Mouse (Mus musculus): ENCODE measurements around the gene Syngr1. TPM values are rescaled to one million over a fixed set of nuclear protein-coding genes. Genes with fewer than 3 reads are reported as not detected.

Gene Syngr1
- polyA plus RNA-seq, 1 experiment from 2014 or later, result 24.3 TPM

DNA sequence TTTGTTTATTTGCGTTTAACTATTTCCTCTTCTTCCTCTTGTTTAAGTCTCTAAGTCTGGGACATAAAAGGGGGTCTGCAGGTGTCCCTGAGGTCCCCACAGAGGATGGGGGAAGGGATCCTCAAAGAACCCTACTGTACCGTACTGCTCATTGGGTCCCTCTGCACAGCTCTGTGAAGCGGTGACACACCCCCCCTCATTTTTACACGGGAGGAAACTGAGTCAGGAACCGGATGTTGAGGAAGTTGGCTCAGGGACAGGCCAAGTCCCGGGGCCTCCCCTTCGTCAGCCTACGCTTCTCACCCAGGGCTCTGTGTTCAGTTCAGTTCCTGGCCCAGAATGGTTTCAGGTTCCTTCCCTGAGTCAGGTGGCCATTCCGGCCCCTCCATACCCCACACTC is 39.4 kb upstream of the Syngr1 start:
- no peaks in the 10 kb centered on the region for H3K27me3 ChIP-seq (replicated peaks; ENCODE audit: control insufficient read depth, insufficient read depth, low read length)
- no peak overlapping the region for H3K4me2 ChIP-seq (ENCODE audit: low read length)
- WGBS, result 75% methylated on average over 9 of the region's 9 CpGs
- no peak overlapping the region for H3K9ac ChIP-seq (ENCODE audit: low read length)
- H3K4me3 ChIP-seq (ENCODE audit: low read depth, low read length), result no peak overlapping the region
- 0 out of 2 replicates have a peak, but pooled peaks cover 7% of the 10 kb centered on the region for H3K4me1 ChIP-seq (replicated peaks; ENCODE audit: control insufficient read depth, insufficient read depth, low read length)
- DNase-seq (ENCODE audit: low spot score) (no peak), ATAC-seq (replicated peaks; ENCODE audit: low FRiP score, low TSS enrichment, low read depth) (no peak)
- no peaks in the 10 kb centered on the region for H3K36me3 ChIP-seq (ENCODE audit: control insufficient read depth, insufficient read depth, low read length)
- H3K27ac ChIP-seq (ENCODE audit: low read depth), result 0 out of 2 replicates have a peak overlapping the region, but pooled peaks have one; percentile 16
- no peaks in the 10 kb centered on the region for H3K9me3 ChIP-seq (ENCODE audit: control insufficient read depth, low read length)

DNA sequence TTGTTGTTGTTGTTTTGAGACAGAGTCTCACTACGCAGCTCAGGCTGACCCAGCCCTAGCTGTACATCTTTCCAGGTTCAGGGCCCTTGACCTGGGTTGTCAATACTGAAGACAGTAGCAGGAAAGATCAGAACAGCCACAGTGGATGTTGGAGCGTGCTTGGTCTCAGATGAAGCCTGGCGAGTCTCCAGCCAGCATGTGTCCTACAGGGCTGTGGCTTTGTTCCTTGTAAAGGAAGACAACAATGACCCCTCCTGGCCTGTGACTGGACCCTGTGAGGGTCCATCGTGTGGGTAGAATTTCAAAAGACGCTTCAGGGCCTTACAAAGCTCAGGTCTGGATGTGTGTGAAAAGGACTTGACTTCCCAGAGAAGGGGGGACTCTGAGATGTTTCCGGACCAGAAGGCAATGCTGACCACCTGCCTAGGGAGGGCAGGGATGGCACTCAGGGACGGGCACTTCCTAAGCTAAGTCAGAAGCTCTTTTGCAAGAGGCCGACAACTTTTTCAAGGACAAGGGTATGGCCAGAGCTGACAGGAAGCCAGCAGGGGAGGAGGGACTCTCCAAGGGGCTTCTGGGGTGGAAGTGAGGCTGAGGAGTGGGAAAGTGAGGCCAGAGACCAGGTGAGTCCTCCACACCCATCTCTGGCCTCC is 37.6 kb upstream of the Syngr1 start:
- no peaks in the 10 kb centered on the region for H3K9me3 ChIP-seq (ENCODE audit: control insufficient read depth, low read length)
- no peak overlapping the region for H3K4me3 ChIP-seq (ENCODE audit: low read depth, low read length)
- 0 out of 2 replicates have a peak, but pooled peaks cover 7% of the 10 kb centered on the region for H3K4me1 ChIP-seq (replicated peaks; ENCODE audit: control insufficient read depth, insufficient read depth, low read length)
- WGBS, result 76% methylated on average over 8 of the region's 8 CpGs
- no peak for ATAC-seq (replicated peaks; ENCODE audit: low FRiP score, low TSS enrichment, low read depth)
- H3K27ac ChIP-seq (ENCODE audit: low read depth), result no peak overlapping the region
- DNase-seq (ENCODE audit: low spot score), result no peak
- no peak overlapping the region for H3K4me2 ChIP-seq (ENCODE audit: low read length)
- no peaks in the 10 kb centered on the region for H3K27me3 ChIP-seq (replicated peaks; ENCODE audit: control insufficient read depth, insufficient read depth, low read length)
- no peak overlapping the region for H3K9ac ChIP-seq (ENCODE audit: low read length)
- no peaks in the 10 kb centered on the region for H3K36me3 ChIP-seq (ENCODE audit: control insufficient read depth, insufficient read depth, low read length)

- WGBS, result 77% methylated on average over 7 of the region's 7 CpGs
- no peaks in the 10 kb centered on the region for H3K9me3 ChIP-seq (ENCODE audit: control insufficient read depth, low read length)
Measured at GRCm38 (mm10) chr15:80054034-80054710, 37.0 kb upstream of the Syngr1 start.

DNA sequence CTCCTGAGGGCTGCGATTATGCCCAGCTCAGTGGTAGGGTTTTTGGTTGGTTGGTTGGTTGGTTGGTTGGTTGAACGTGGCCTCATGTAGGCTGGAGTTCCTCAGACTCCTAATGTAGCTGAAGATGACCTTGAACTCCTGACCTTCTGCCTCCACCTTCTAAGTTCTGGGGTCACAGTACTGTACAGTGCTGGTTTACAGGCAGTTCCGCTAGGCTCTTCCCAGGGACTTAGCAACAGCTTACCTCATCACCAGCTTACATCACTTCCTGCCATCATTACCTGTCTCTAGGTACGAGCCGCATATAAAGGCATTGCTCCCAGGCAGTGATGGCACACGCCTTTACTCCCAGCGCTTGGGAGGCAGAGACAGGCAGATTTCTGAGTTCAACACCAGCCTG is 33.0 kb upstream of the Syngr1 start:
- H3K27ac ChIP-seq (ENCODE audit: low read depth), result no peak overlapping the region
- H3K27me3 ChIP-seq (replicated peaks; ENCODE audit: control insufficient read depth, insufficient read depth, low read length), result no peaks in the 10 kb centered on the region
- no peak for DNase-seq (ENCODE audit: low spot score)
- no peaks in the 10 kb centered on the region for H3K36me3 ChIP-seq (ENCODE audit: control insufficient read depth, insufficient read depth, low read length)
- H3K9ac ChIP-seq (ENCODE audit: low read length), result no peak overlapping the region
- H3K4me1 ChIP-seq (replicated peaks; ENCODE audit: control insufficient read depth, insufficient read depth, low read length), result 0 out of 2 replicates have a peak, but pooled peaks cover 2% of the 10 kb centered on the region
- WGBS, result 85% methylated on average over 7 of the region's 7 CpGs
- no peak for ATAC-seq (replicated peaks; ENCODE audit: low FRiP score, low TSS enrichment, low read depth)
- H3K9me3 ChIP-seq (ENCODE audit: control insufficient read depth, low read length), result no peaks in the 10 kb centered on the region
- no peak overlapping the region for H3K4me3 ChIP-seq (ENCODE audit: low read depth, low read length)
- no peak overlapping the region for H3K4me2 ChIP-seq (ENCODE audit: low read length)

More at GRCm38 (mm10) chr15:80054034-80054710, 37.0 kb upstream of the Syngr1 start:
- no peak overlapping the region for H3K4me3 ChIP-seq (ENCODE audit: low read depth, low read length)
- DNase-seq (ENCODE audit: low spot score), result no peak
- 0 out of 2 replicates have a peak, but pooled peaks cover 7% of the 10 kb centered on the region for H3K4me1 ChIP-seq (replicated peaks; ENCODE audit: control insufficient read depth, insufficient read depth, low read length)
- no peak overlapping the region for H3K4me2 ChIP-seq (ENCODE audit: low read length)
- no peak for ATAC-seq (replicated peaks; ENCODE audit: low FRiP score, low TSS enrichment, low read depth)
- H3K36me3 ChIP-seq (ENCODE audit: control insufficient read depth, insufficient read depth, low read length), result no peaks in the 10 kb centered on the region
- H3K27me3 ChIP-seq (replicated peaks; ENCODE audit: control insufficient read depth, insufficient read depth, low read length), result no peaks in the 10 kb centered on the region
- H3K9ac ChIP-seq (ENCODE audit: low read length), result no peak overlapping the region
- no peak overlapping the region for H3K27ac ChIP-seq (ENCODE audit: low read depth)

DNA sequence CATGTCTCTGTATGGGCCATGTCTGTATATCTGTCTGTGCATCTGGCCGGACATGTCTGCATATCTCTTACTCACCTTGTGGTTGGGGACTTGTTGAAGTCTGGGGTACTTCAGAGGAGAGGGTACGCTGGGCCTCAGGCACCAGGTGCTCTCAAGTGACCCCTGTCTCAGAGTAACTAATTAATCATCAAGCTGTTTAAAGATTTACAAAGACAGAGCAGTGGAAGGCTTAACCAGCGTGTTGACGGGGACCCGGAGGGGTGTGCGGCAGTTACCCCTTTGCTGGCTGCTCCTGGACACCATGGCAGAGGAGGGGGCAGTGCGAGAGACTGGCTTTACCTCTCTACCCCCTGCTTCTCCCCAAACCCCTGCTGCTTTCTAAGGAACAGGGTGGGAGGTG is 31.5 kb upstream of the Syngr1 start:
- H3K4me1 ChIP-seq (replicated peaks; ENCODE audit: control insufficient read depth, insufficient read depth, low read length), result 0 out of 2 replicates have a peak, but pooled peaks cover 2% of the 10 kb centered on the region
- H3K4me2 ChIP-seq (ENCODE audit: low read length), result no peak overlapping the region
- no peaks in the 10 kb centered on the region for H3K9me3 ChIP-seq (ENCODE audit: control insufficient read depth, low read length)
- 49% methylated on average over 7 of the region's 7 CpGs for WGBS
- no peak overlapping the region for H3K27ac ChIP-seq (ENCODE audit: low read depth)
- no peaks in the 10 kb centered on the region for H3K27me3 ChIP-seq (replicated peaks; ENCODE audit: control insufficient read depth, insufficient read depth, low read length)
- no peak for DNase-seq (ENCODE audit: low spot score)
- peak; percentile 48; the same call in 1 of the 2 replicates for ATAC-seq (replicated peaks; ENCODE audit: low FRiP score, low TSS enrichment, low read depth)
- no peak overlapping the region for H3K9ac ChIP-seq (ENCODE audit: low read length)
- H3K36me3 ChIP-seq (ENCODE audit: control insufficient read depth, insufficient read depth, low read length), result no peaks in the 10 kb centered on the region
- H3K4me3 ChIP-seq (ENCODE audit: low read depth, low read length), result no peak overlapping the region

GRCm38 (mm10) chr15:80060356-80061070 is 30.6 kb upstream of the Syngr1 start:
- 91% methylated on average over 8 of the region's 8 CpGs for WGBS

GRCm38 (mm10) chr15:80061071-80061550 is 30.0 kb upstream of the Syngr1 start:
- 86% methylated on average over 4 of the region's 4 CpGs for WGBS
- H3K27ac ChIP-seq (ENCODE audit: low read depth), result no peak overlapping the region
- no peak overlapping the region for H3K4me3 ChIP-seq (ENCODE audit: low read depth, low read length)
- no peak overlapping the region for H3K4me2 ChIP-seq (ENCODE audit: low read length)
- no peaks in the 10 kb centered on the region for H3K27me3 ChIP-seq (replicated peaks; ENCODE audit: control insufficient read depth, insufficient read depth, low read length)
- H3K36me3 ChIP-seq (ENCODE audit: control insufficient read depth, insufficient read depth, low read length), result no peaks in the 10 kb centered on the region
- DNase-seq (ENCODE audit: low spot score) (no peak), ATAC-seq (replicated peaks; ENCODE audit: low FRiP score, low TSS enrichment, low read depth) (no peak)
- H3K4me1 ChIP-seq (replicated peaks; ENCODE audit: control insufficient read depth, insufficient read depth, low read length), result 0 out of 2 replicates have a peak, but pooled peaks cover 2% of the 10 kb centered on the region
- no peak overlapping the region for H3K9ac ChIP-seq (ENCODE audit: low read length)
- H3K9me3 ChIP-seq (ENCODE audit: control insufficient read depth, low read length), result no peaks in the 10 kb centered on the region

More at GRCm38 (mm10) chr15:80060356-80061070, 30.6 kb upstream of the Syngr1 start:
- DNase-seq (ENCODE audit: low spot score) (no peak), ATAC-seq (replicated peaks; ENCODE audit: low FRiP score, low TSS enrichment, low read depth) (no peak)
- no peak overlapping the region for H3K9ac ChIP-seq (ENCODE audit: low read length)
- H3K4me1 ChIP-seq (replicated peaks; ENCODE audit: control insufficient read depth, insufficient read depth, low read length), result 0 out of 2 replicates have a peak, but pooled peaks cover 2% of the 10 kb centered on the region
- H3K27me3 ChIP-seq (replicated peaks; ENCODE audit: control insufficient read depth, insufficient read depth, low read length), result no peaks in the 10 kb centered on the region
- H3K9me3 ChIP-seq (ENCODE audit: control insufficient read depth, low read length), result no peaks in the 10 kb centered on the region
- no peak overlapping the region for H3K4me2 ChIP-seq (ENCODE audit: low read length)
- no peak overlapping the region for H3K4me3 ChIP-seq (ENCODE audit: low read depth, low read length)
- no peaks in the 10 kb centered on the region for H3K36me3 ChIP-seq (ENCODE audit: control insufficient read depth, insufficient read depth, low read length)
- H3K27ac ChIP-seq (ENCODE audit: low read depth), result no peak overlapping the region

GRCm38 (mm10) chr15:80062339-80062738 is 28.8 kb upstream of the Syngr1 start:
- no peak for ATAC-seq (replicated peaks; ENCODE audit: low FRiP score, low TSS enrichment, low read depth)
- H3K4me2 ChIP-seq (ENCODE audit: low read length), result no peak overlapping the region
- 66% methylated on average over 8 of the region's 9 CpGs for WGBS
- no peak for DNase-seq (ENCODE audit: low spot score)
- no peak overlapping the region for H3K9ac ChIP-seq (ENCODE audit: low read length)
- H3K36me3 ChIP-seq (ENCODE audit: control insufficient read depth, insufficient read depth, low read length), result no peaks in the 10 kb centered on the region
- no peak overlapping the region for H3K27ac ChIP-seq (ENCODE audit: low read depth)
- H3K27me3 ChIP-seq (replicated peaks; ENCODE audit: control insufficient read depth, insufficient read depth, low read length), result no peaks in the 10 kb centered on the region
- no peak overlapping the region for H3K4me3 ChIP-seq (ENCODE audit: low read depth, low read length)
- H3K9me3 ChIP-seq (ENCODE audit: control insufficient read depth, low read length), result no peaks in the 10 kb centered on the region
- H3K4me1 ChIP-seq (replicated peaks; ENCODE audit: control insufficient read depth, insufficient read depth, low read length), result 0 out of 2 replicates have a peak, but pooled peaks cover 2% of the 10 kb centered on the region

Data from intestine, embryonic 14.5 days (tissue).